Mouse (Mus musculus) neural tube, embryonic 15.5 days (tissue): ENCODE data around the gene Angel1. TPM values are rescaled to one million over a fixed set of nuclear protein-coding genes. Genes with fewer than 3 reads are reported as not detected.

Experiments
- ATAC-seq: fragments of 200-750 bp; cut with Nextera tagmentation; 2 replicates; pipeline ENCODE4 v1.8.0; 2017; ENCODE audit warnings: mild to moderate bottlenecking, moderate TSS enrichment, moderate library complexity; ENCODE audit not compliant: low FRiP score
- H3K27ac ChIP-seq: fragments of 300-500 bp; sonication (generic); replicated peaks from 2 replicates; pipeline ENCODE4 v1.5.1; 2015; ENCODE audit warnings: mild to moderate bottlenecking, inconsistent platforms
- H3K27me3 ChIP-seq: fragments of 300-500 bp; sonication (generic); replicated peaks from 2 replicates; pipeline ENCODE4 v1.6.1; 2015; ENCODE audit warnings: inconsistent platforms
- H3K36me3 ChIP-seq: fragments of 300-500 bp; sonication (generic); 2 replicates; pipeline ENCODE4 v1.6.1; 2015; ENCODE audit warnings: inconsistent platforms
- H3K4me1 ChIP-seq: fragments of 300-500 bp; sonication (generic); 2 replicates; pipeline ENCODE4 v1.6.1; 2015; ENCODE audit warnings: inconsistent platforms
- H3K4me2 ChIP-seq: fragments of 300-500 bp; sonication (generic); 2 replicates; pipeline ENCODE4 v1.6.1; 2015; ENCODE audit warnings: inconsistent platforms, mild to moderate bottlenecking, moderate library complexity
- H3K4me3 ChIP-seq: fragments of 300-500 bp; sonication (generic); replicated peaks from 2 replicates; pipeline ENCODE4 v1.5.1; 2015; ENCODE audit warnings: mild to moderate bottlenecking, inconsistent platforms
- H3K9ac ChIP-seq: fragments of 300-500 bp; sonication (generic); replicated peaks from 2 replicates; pipeline ENCODE4 v1.6.1; 2015; ENCODE audit warnings: mild to moderate bottlenecking, inconsistent platforms
- H3K9me3 ChIP-seq: fragments of 300-500 bp; sonication (generic); replicated peaks from 2 replicates; pipeline ENCODE4 v1.6.1; 2016; ENCODE audit warnings: inconsistent platforms
- WGBS: fragments of 180-500 bp; shearing (Covaris S2); methylation state at CpG from one replicate; pipeline ENCODE4 v1.1.7; 2015; ENCODE audit warnings: mixed read lengths; 5-methylcytosine and 5-hydroxymethylcytosine counted together
- polyA plus RNA-seq: library from polyadenylated mRNA; unstranded; fragments of >200 nt; fragmentation: Nextera tagmentation; extraction: Ambion mirVana; gene quantifications from 2 replicates; pipeline ENCODE4 v1.2.1, GENCODE M21; 2015

Gene Angel1
- polyA plus RNA-seq, 1 experiment from 2014 or later, result 11.2 TPM

GRCm38 (mm10) chr12:86761036-86761435, 34.8 kb upstream of the Angel1 start:
- no peak overlapping the region for H3K9ac ChIP-seq
- whole genome bisulfite sequencing, result 75% methylated on average over 13 of the region's 13 CpGs
- H3K4me2 ChIP-seq, result no peak overlapping the region
- ATAC-seq, result no peak
- no peak overlapping the region for H3K27ac ChIP-seq
- H3K27me3 ChIP-seq, result no peaks in the 10 kb centered on the region
- H3K4me3 ChIP-seq, result no peak overlapping the region
- no peaks in the 10 kb centered on the region for H3K9me3 ChIP-seq
- H3K4me1 ChIP-seq, result no peaks in the 10 kb centered on the region
- H3K36me3 ChIP-seq, result no peaks in the 10 kb centered on the region

GRCm38 (mm10) chr12:86734319-86734810, 8.1 kb upstream of the Angel1 start, which contains the start of gene Lrrc74a:
Gene Lrrc74a (plus strand): TSS chr12:86734369.
- Histone ChIP-seq H3K27ac (no peak within 1 kb of the TSS), H3K4me1 (no peaks in the 10 kb centered on the region), H3K36me3 (no peaks in the 10 kb centered on the region), H3K4me3 (no peak within 1 kb of the TSS), H3K9ac (no peak within 1 kb of the TSS), H3K27me3 (no peaks in the 10 kb centered on the region), H3K4me2 (no peak within 1 kb of the TSS), H3K9me3 (no peaks in the 10 kb centered on the region)
- WGBS, result 87% methylated on average over 8 of the region's 8 CpGs
- ATAC-seq, result no peak

- peak overlapping the region; percentile 80 for H3K27ac ChIP-seq
- peaks cover 4% of the 10 kb centered on the region; the same call in 1 of the 2 replicates for H3K36me3 ChIP-seq
- H3K9me3 ChIP-seq, result no peaks in the 10 kb centered on the region
- H3K4me3 ChIP-seq, result peak overlapping the region; percentile 74
- H3K27me3 ChIP-seq, result no peaks in the 10 kb centered on the region
- peak overlapping the region; percentile 91 for H3K4me2 ChIP-seq
- peaks cover 15% of the 10 kb centered on the region for H3K4me1 ChIP-seq
- whole genome bisulfite sequencing, result 0% methylated on average over 19 of the region's 19 CpGs
- H3K9ac ChIP-seq, result peak overlapping the region; percentile 70
- peak; percentile 76 for ATAC-seq
Observed at GRCm38 (mm10) chr12:86725706-86726105, 554 bp downstream of the Angel1 start.

GRCm38 (mm10) chr12:86724300-86724699, 2.0 kb downstream of the Angel1 start:
- no peak overlapping the region for H3K9ac ChIP-seq
- H3K4me2 ChIP-seq, result no peak overlapping the region
- ATAC-seq, result no peak
- 85% methylated on average over 2 of the region's 2 CpGs for WGBS
- peaks cover 7% of the 10 kb centered on the region; the same call in 1 of the 2 replicates for H3K36me3 ChIP-seq
- peaks cover 15% of the 10 kb centered on the region for H3K4me1 ChIP-seq
- H3K4me3 ChIP-seq, result no peak overlapping the region
- no peaks in the 10 kb centered on the region for H3K27me3 ChIP-seq
- no peaks in the 10 kb centered on the region for H3K9me3 ChIP-seq
- no peak overlapping the region for H3K27ac ChIP-seq

- Histone ChIP-seq H3K27ac (no peak overlapping the region), H3K4me1 (peaks cover 15% of the 10 kb centered on the region), H3K27me3 (no peaks in the 10 kb centered on the region), H3K9ac (no peak overlapping the region), H3K36me3 (peaks cover 10% of the 10 kb centered on the region; the same call in 1 of the 2 replicates), H3K4me2 (no peak overlapping the region), H3K9me3 (no peaks in the 10 kb centered on the region), H3K4me3 (no peak overlapping the region)
- no peak for ATAC-seq
- WGBS, result 83% methylated on average over 5 of the region's 5 CpGs
Observed at GRCm38 (mm10) chr12:86721453-86721852, 4.8 kb downstream of the Angel1 start.

- ATAC-seq, result no peak
- 88% methylated on average over 18 of the region's 18 CpGs for WGBS
- Histone ChIP-seq H3K36me3 (peaks cover 10% of the 10 kb centered on the region; the same call in 1 of the 2 replicates), H3K4me2 (no peak overlapping the region), H3K27me3 (no peaks in the 10 kb centered on the region), H3K27ac (no peak overlapping the region), H3K4me1 (peaks cover 10% of the 10 kb centered on the region), H3K9ac (no peak overlapping the region), H3K9me3 (no peaks in the 10 kb centered on the region), H3K4me3 (no peak overlapping the region)
Observed at GRCm38 (mm10) chr12:86719961-86720639, 6.2 kb downstream of the Angel1 start.

- H3K36me3 ChIP-seq, result peaks cover 7% of the 10 kb centered on the region; the same call in 1 of the 2 replicates
Observed at GRCm38 (mm10) chr12:86716962-86717361, 9.3 kb downstream of the Angel1 start.

GRCm38 (mm10) chr12:86715401-86715800, 10.9 kb downstream of the Angel1 start:
- ATAC-seq, result no peak
- Histone ChIP-seq H3K4me3 (no peak overlapping the region), H3K9me3 (no peaks in the 10 kb centered on the region), H3K36me3 (peaks cover 6% of the 10 kb centered on the region; the same call in 1 of the 2 replicates), H3K4me1 (no peaks in the 10 kb centered on the region), H3K27ac (no peak overlapping the region), H3K9ac (no peak overlapping the region), H3K4me2 (no peak overlapping the region), H3K27me3 (no peaks in the 10 kb centered on the region)
- WGBS, result 56% methylated on average over 5 of the region's 5 CpGs

More at GRCm38 (mm10) chr12:86716962-86717361, 9.3 kb downstream of the Angel1 start:
- no peak overlapping the region for H3K27ac ChIP-seq
- no peak overlapping the region for H3K4me3 ChIP-seq
- ATAC-seq, result no peak
- 93% methylated on average over 11 of the region's 11 CpGs for WGBS
- H3K9me3 ChIP-seq, result no peaks in the 10 kb centered on the region
- no peak overlapping the region for H3K4me2 ChIP-seq
- H3K27me3 ChIP-seq, result no peaks in the 10 kb centered on the region
- H3K9ac ChIP-seq, result no peak overlapping the region
- H3K4me1 ChIP-seq, result no peaks in the 10 kb centered on the region; the same call in 1 of the 2 replicates

- WGBS, result 81% methylated on average over 5 of the region's 5 CpGs
- no peaks in the 10 kb centered on the region for H3K27me3 ChIP-seq
- no peak overlapping the region for H3K27ac ChIP-seq
- peaks cover 3% of the 10 kb centered on the region; the same call in 1 of the 2 replicates for H3K36me3 ChIP-seq
- no peak overlapping the region for H3K9ac ChIP-seq
- no peak for ATAC-seq
- no peaks in the 10 kb centered on the region for H3K4me1 ChIP-seq
- no peaks in the 10 kb centered on the region for H3K9me3 ChIP-seq
- H3K4me3 ChIP-seq, result no peak overlapping the region
- H3K4me2 ChIP-seq, result no peak overlapping the region
Observed at GRCm38 (mm10) chr12:86714026-86714425, 12.2 kb downstream of the Angel1 start.

- no peak overlapping the region for H3K4me3 ChIP-seq
- ATAC-seq, result no peak
- H3K4me1 ChIP-seq, result 0 out of 2 replicates have a peak, but pooled peaks cover 1% of the 10 kb centered on the region
- H3K27ac ChIP-seq, result no peak overlapping the region
- WGBS, result 88% methylated on average over 5 of the region's 5 CpGs
- H3K9me3 ChIP-seq, result no peaks in the 10 kb centered on the region
- H3K27me3 ChIP-seq, result no peaks in the 10 kb centered on the region
- H3K36me3 ChIP-seq, result peaks cover 8% of the 10 kb centered on the region; the same call in 1 of the 2 replicates
- no peak overlapping the region for H3K4me2 ChIP-seq
- H3K9ac ChIP-seq, result no peak overlapping the region
Observed at GRCm38 (mm10) chr12:86705843-86706242, 20.4 kb downstream of the Angel1 start.

- Histone ChIP-seq H3K9ac (no peak overlapping the region), H3K9me3 (no peaks in the 10 kb centered on the region)
- 85% methylated on average over 3 of the region's 3 CpGs for WGBS
Observed at GRCm38 (mm10) chr12:86702690-86703089, 23.6 kb downstream of the Angel1 start.

GRCm38 (mm10) chr12:86701491-86701890, 24.8 kb downstream of the Angel1 start:
- H3K27me3 ChIP-seq, result no peaks in the 10 kb centered on the region
- H3K27ac ChIP-seq, result 0 out of 2 replicates have a peak overlapping the region, but pooled peaks have one; percentile 69
- 94% methylated on average over 4 of the region's 4 CpGs for WGBS

More at GRCm38 (mm10) chr12:86702690-86703089, 23.6 kb downstream of the Angel1 start:
- no peaks in the 10 kb centered on the region for H3K27me3 ChIP-seq
- H3K36me3 ChIP-seq, result peaks cover 8% of the 10 kb centered on the region; the same call in 1 of the 2 replicates
- no peak overlapping the region for H3K4me2 ChIP-seq
- ATAC-seq, result no peak
- H3K4me3 ChIP-seq, result no peak overlapping the region
- H3K27ac ChIP-seq, result no peak overlapping the region
- peaks cover 23% of the 10 kb centered on the region for H3K4me1 ChIP-seq

More at GRCm38 (mm10) chr12:86701491-86701890, 24.8 kb downstream of the Angel1 start:
- no peak for ATAC-seq
- H3K9ac ChIP-seq, result no peak overlapping the region
- no peak overlapping the region for H3K4me3 ChIP-seq
- peaks cover 17% of the 10 kb centered on the region for H3K36me3 ChIP-seq
- H3K9me3 ChIP-seq, result no peaks in the 10 kb centered on the region
- H3K4me1 ChIP-seq, result peaks cover 23% of the 10 kb centered on the region
- no peak overlapping the region for H3K4me2 ChIP-seq
